Mouse (Mus musculus) adrenal gland, postnatal 36 days (tissue): ENCODE data around the gene Lifr. TPM values are rescaled to one million over a fixed set of nuclear protein-coding genes. Genes with fewer than 3 reads are reported as not detected.

Experiments used
- DNase-seq, 2 experiments: peaks; one replicate each; pipeline ENCODE4 v3.0.0; 2021; ENCODE audit warnings: mixed read lengths in 1 of 2
- total RNA-seq, 2 experiments: library from RNA; stranded (reverse); gene quantifications; 2 replicates each; pipeline ENCODE4 v1.2.3; 2021

Gene Lifr
- total RNA-seq, 2 experiments from 2014 or later = 35.8 to 59.6 TPM

DNA sequence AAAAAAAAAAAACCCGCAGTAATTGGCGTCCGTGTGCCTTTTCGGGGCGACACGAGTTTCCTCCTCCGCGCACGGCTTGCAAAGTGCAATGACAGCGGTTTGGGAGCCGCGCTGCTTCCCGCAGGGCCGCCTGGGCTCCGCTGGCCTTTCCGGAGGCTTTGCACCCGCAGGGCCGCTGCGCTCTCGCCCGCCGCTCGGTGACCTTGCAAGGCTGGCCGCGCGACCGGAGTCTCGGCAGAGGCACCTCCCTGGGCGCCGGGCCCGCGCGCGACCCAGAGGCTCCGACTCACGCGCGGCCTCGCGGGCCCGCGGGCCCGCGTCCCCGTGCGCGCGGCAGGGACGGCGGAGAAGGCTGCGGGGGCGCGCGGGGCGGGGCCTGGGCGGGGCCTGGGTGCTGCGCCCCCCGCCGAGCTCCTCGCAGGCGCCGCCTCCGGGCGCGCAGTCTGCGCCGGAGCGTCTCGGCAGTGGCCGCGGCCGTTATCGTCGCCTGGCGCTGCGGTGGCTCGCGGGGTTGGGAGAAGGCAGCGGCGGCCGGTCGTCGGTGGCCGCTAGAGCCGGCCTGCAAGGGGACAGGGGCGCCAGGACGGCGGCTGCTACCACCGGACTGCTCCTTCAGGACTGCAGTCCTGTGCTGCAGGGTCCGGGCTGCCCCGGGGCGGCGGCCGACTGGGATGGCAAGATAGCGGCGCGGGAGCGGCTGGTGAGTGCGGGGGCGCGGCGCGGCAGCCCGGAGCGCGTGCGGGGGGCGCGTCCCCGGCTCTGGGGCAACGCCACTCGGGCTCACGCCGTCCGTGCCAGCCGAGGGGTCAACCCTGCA, 38.9 kb downstream of the Lifr start:
- peak; percentile 95 to 97 for DNase-seq

DNA sequence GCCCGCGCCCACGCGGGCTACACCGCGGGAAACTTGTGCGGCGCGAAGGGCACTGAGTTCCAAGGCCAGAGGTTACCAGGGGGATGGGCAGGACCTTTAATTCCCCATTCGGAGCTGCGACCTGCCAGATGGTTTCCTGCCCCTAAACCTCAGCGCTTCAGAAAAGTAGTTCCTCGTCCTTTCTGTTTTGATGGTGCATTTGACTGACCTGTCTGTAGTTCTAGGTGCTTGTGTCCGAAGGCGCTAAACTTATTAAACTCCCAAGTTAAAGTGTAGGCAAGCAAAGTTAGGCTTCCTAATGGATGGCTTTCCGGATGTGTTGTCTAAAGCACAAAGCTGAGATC, 39.5 kb downstream of the Lifr start:
- DNase-seq = no peak

DNA sequence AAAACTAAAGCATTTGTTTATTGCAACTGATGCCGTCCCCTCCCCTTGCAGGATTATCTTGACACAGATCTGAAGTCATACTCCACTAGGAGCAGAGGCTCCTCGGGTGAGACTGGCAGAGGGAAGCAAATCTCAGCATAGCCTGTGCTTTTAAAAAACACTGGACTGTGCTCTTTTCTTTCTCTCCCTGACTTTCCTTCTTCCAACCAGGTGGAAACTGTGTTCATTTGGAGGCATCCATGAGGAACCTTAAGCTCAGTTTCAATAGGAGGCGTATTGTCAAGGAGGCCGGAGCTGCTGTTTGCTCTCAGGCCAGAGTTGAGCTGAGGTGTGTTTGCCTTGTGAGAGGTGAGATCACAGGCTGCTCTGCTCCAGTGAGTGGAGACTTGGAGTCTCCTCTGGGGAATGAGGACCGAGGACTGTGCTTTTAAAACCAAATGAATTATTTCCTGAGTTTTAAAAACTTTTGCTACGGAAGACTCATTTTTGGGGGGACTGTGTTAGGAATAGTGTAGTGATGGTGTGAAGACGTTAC, 40.3 kb downstream of the Lifr start:
- DNase-seq = no peak

DNA sequence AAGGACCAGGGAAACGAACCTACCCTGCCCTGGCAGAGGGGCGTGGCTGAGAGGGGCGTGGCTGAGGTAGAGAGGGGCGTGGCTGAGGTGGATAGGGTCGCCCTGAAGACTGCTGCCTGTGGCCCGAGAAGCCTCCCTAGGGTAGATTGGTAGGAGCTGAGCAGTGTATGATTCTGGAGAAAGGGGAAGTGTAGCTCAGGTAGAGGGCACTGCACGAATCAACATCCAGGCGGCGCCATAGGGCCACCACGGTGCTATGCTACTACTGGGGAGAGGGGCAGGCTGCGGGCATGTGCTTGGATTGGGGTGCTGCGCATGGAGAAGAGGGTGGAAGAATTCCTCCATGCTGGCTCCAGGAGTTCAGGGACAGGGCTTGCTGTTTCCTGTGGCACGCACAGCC, 42.3 kb downstream of the Lifr start:
- peak; percentile 18 to 54 for DNase-seq

DNA sequence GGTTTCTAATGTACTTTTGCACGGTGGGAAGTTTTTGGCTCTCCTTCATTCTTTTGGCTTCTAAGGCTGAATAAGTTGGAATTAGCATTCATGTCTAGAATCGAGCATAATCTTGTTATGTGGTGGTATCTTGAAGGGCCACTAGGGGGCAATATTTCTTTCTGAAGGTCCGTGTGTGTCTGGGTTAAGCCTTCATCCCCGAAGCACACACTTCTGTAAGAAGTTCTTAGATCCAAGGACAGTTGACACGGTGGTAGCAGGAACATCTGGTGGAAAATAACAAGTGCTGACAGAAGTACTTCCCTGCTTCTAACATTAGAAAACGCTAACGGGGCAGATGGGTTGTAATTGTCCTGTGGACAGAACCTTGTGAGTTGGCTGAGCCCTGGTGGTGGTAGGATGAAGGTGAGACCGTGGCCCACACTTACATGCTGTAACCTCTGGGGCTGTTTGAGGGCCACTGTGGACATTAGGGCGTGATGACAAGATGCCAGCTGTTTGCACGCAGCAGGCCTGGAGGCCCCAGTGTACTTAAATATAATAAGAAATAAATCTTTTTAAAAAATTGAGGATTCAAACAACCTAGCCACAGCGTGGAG, 44.1 kb downstream of the Lifr start:
- DNase-seq = no peak

DNA sequence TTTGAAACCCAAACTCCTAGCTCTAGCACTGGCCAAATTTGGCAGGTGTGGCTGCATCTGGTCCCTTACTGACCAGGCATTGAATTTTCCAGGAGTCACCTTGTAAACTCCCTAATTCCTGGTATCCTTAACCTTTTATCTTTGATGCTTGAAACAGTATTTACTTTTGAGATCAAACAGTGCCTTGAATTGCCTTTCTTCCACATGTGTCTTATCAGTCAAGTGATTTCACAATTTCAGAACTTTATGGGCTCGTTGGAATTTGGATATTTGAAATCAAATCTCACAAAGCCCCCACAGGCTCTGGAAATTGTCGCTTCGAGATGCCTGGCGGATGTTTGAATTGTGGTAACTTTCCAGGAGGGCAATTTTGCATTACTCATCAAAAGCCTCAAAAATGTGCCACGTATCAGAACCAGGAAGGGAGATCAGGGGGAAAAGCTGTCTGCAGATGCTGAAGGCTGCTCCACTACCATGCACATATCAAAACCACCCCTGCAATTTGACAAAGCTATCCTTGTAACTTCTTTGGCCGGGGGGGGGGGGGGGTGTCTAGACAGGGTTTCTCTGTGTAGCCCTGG, 45.7 kb downstream of the Lifr start:
- DNase-seq = no peak

DNA sequence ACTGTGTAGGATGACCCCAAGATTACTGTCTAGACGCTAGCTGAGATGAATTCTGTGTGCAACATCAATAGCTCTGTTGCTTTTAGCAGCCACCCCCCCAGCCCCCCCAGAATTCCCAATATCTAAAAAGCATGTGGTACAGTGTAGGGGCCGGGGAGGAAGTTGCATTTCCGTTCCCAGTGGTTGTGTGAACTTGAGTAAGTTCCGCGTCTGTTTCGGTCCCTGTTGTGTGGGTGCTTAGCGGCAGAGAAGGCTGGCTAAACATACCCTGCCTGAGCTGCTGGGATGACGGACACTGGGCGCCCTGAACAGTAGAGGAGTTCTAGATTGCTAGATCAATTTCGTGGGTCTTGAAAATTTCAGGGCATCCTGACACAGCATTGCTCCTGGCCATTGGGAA, 46.5 kb downstream of the Lifr start:
- DNase-seq = no peak

DNA sequence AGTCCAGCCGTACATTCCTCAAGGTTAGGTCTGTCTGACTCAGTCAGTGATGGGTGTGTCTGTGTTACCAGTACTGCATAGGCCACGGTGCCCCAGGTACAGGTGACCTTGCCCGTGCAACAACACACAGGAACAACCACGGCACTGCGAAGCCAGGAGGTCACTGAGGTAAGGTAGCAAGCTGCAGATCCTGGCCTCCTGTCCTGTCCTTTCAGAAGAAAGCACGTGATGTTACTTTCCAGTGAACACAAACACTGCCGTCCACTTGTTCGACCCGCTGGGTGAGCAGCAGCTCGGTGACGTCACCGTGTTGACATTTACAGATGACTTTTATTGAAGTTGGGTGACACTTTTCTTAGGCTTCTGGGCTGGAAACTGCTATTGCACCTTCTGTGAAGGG, 47.2 kb downstream of the Lifr start:
- peak; percentile 51 to 55 for DNase-seq

DNA sequence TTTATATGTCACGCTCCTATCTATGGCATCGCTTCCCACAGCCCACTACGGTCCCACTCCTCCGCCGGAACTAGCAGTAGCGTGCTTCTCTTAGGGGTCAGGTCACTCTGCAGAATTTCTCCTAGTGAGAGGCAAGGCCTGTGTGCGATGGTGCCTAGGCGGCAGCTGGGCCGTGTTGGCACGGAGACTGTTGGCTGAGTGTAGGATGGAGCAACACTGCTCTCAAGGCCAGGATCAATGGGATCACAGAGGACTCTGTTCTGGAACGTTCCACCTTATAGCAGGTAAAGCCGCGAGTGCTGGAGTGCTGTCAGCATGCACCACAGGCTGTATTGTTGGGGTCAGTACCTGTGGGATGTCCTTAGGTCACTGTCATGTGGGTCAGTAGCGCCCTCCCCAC, 48.1 kb downstream of the Lifr start:
- peak; percentile 56 to 67 for DNase-seq

DNA sequence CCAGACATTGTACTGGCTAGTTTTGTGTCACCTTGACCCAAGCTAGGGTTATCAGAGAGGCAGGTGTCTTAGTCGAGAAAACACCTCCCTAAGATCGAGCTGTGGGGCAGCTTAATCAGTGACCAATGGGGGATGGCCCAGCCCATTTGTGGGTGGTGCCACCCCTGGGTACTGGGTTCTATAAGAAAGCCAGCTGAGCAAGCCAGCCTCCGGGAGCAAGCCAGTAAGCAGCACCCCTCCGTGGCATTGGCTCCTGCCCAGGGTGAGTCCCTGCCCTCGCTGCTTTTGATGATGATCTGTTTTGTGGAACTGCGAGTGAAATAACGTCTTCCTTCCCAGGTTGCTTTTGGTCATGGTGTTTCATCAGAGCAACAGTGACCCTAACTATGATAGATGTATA, 49.9 kb downstream of the Lifr start:
- no peak for DNase-seq

DNA sequence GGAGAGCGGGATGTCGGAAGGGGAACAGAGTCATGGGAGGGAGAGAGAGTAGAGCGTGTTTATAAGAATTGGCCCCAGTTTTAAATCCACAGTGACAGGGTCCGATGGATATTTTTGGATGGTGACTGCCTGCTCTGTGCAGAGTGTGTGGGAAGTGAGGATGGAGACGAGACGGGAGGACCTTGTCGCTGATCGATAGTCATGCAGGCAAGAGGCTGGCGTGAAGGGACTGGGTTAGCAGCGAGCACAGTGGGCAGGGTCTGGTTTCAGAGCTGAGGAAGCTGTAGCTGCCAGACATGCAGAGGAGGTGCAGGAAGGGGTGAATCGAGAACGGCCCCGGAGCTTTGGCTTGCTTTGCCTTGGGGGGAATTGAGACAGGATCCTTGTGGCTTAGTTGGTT, 50.8 kb downstream of the Lifr start:
- no peak for DNase-seq

DNA sequence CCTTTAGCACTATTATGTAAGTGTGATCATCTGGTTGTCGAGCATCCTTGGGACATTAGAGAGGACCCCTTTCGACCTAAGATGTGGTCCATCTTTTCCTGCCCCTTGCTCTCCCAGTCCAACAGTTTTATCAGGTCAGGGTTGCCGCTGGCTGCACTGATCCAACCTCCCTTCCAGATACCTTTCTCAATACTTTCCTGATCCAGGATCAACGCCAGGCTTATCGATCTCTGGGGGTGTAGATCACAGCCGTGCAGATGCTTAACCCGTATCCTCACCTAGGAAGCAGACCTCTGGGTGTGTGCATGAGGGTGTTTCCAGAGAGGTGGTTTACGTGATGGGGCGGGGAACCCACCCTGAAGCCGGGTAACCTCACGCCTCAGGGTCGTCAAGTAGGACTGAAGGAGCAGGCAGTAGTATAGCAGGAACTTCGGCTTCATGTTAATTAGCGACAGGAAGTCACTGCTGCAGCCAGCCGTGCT, 53.3 kb downstream of the Lifr start:
- no peak for DNase-seq

DNA sequence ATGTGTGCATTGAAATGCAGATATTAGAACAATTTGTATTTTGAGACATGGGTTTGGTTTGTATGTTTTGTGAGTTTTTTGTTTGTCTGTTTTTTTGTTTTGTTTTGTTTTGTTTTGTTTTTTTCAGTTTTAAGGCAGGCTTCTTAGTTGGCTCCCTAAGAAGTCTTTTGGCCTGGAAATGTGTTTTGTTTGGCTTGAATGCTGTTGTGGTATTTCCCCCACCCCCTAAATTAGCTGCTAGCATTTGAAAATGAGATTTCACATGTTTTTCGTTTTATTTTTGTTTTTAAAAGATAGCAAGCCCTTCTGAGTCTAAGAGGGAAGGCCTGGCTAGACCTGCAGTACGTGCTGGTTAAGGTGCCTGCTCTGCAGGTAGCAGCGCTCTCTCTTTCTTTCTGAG, 54.1 kb downstream of the Lifr start:
- DNase-seq = no peak

DNA sequence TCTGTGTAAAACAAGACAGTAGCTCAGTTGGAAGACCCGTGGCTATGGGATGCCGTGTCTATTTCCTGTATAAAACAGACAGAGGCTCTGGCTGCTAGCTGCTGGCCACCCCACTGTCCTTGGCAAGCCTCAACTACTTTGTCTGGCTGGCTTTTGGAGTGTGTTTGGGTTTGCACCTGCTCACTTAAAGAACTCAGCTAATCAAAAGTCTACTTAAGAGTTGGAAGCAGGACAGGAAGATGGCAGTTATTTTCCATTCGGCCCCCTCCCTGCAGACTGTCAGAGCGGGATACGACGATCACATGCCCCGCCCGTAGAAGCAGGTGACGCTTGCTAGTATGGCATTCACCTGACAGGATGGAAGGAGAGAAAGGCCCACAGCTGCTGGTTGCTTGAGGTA, 54.5 kb downstream of the Lifr start:
- no peak for DNase-seq

DNA sequence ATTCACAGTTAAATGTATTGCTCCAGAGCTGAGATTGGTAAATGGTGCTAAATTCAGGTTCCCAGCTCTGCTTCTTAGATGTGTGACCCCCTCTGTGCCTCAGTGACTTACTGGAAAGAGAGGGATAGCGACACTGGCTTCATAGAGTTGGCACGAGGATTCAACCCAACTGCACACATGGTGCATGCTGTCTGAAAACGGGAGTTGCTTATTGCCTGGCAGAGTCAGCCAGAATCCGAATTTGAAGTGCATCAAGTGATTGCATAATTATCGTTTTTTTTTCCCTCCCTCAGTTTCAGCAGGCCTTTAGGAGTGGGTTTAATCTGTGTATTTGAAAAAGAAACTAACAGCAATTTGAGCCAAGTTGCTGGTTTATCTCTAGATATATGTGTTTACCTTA, 55.1 kb downstream of the Lifr start:
- no peak for DNase-seq

DNA sequence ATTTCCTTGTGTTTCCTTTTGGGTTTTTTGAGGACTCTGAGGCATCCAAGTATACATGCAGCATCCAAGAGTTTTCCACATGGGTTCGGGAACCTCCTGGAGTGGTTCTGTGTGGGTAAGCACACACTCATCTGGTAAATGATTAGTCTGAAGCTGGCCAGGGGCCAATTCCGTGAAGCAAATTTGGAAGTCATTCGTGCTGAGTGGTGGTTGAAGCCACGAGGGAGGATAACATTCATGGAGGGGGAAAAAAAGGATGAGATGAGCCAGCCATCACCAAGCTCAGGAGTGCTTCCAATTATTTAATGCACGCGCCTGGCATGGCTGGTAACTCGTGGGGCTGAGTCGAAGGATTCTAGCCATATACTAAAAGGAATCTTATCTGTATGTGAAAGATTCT, 56.1 kb downstream of the Lifr start:
- no peak for DNase-seq

DNA sequence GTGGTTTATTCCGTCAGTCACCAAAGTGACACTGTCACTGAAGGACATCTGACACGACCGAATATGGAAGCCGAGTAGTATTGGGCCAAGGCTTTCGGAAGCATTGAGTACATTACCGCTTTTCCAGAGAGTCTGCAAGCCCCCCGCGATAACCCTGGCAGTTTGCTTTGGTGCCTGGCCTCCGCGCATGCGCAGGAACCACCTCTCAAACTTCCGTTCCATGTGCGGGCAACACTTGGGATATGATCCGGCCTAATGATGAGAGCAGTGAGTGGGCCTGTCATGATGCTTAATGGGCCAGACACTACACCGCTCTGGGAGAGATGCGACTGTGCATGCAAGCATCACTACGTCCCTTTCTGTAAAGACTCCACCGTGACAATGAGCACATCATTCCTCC, 59.4 kb downstream of the Lifr start:
- no peak for DNase-seq

DNA sequence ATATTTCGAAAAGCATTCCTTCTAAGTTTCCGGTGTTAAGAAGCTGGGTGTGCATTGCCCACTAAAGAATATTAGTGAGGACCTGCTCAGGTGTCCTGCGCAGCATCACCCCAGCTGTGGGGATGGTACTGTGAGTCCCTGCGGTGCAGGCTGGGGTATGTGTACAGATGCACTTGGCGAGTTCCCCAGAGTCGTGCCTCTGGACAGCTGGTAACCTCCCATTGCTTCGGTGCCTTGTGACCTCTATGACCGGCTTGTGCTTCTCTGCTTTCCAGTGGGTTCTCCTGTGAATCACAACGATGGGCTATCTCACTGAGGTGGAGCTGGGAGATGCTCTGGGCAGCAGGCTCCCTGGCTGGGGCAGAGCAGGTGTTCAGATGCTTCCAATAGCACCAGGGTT, 60.2 kb downstream of the Lifr start:
- DNase-seq = no peak

DNA sequence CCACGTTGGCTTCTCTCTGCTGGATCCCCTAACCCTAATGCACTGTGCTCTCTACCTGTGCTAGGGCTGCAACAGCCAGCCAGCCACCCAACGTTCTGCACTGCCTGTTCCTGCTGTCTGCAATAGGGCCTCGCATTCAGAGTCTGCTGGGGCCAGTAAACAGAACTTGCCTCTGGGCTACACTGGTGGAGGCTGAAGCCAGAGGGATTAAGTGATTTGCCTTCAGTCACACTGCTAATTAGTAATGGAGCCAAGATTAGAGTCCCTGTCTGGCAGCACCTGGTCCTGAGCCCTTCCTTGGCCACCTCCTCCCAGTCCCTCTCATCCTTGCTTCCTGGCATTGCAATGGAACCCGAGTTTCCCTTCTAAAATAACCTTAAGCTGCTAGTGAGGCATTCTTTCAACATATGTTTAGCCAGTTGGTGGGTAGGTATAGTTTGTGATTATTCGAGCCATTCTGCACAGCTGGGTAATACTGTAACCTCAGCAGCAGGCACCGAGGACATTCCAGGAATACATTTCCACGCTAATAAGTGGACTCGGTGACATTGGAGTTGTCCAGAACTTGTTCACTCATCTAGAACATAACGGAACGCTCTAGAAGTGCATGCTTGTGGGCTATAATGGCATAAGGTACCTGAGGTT, 61.8 kb downstream of the Lifr start:
- no peak for DNase-seq

DNA sequence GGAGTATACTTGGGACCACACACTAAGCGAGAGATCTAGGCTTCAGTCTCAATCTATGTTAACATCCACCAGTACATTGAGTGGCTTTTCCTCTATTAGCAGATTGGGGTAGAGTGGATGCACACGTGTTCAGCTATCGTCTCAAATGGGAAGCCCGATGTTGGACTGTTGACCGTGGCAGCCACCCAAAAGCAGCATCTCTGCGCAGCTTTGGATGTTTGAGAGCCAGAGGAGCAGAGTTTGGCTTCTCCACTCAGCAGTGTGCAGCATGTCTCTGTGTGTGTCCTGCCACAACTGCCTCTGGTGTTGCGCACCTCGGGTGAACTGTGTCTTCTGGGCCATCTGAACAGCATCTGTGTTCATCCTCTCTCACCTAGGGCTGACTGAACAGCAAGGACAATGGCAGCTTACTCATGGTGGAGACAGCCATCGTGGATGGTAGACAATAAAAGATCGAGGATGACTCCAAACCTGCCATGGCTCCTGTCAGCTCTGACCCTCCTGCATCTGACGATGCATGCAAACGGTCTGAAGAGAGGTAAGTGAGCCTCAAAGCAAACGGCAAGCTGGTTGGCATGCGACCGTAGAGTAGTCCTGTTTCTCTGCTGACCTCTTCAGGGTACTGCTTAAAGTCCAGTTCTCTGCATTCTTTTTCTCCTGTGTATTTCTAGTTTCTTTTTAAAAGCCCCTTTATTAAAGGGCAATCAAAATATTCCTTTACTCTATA, 63.8 kb downstream of the Lifr start:
- no peak for DNase-seq

DNA sequence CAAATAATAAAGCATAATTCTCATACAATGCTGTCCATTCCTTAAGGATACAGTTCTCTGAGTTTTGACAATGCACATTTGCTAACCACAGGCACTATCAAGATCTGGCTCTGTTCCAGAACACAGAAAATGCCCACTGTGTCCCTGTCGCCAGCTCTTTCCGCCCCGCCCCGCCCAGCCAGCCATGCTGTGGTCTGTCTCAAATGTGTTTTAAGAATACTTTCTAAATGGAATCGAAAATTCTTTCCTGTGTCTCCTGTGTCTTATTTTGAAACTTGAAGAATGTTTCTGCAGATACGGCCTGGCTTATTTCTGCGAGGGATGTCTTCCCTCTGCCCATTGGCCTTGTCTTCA, 64.3 kb downstream of the Lifr start:
- peak; percentile 31 to 61 for DNase-seq

DNA sequence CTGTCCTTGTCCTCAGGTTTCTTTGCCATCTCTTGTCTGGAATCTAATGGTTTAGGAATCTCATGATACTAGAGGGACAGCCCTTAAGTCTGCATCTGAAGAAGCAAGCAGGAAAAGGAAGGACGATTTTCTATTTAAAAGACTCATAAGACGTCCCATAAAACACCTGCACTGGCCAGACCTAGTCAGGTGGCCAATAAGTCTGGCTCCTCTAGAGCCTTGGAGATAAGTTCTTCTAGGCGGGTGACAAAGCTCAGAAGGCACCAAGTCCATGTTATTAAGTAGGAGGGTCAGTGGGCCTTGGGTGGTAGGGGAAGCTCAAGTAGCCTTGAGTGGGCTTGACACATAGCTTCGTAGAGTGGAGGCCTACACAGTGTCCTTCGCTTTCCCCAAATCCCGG, 67.2 kb downstream of the Lifr start:
- DNase-seq = no peak
